13 mouse cellular contexts compared by ENCODE assay signal in genomic region chrX:145454828-145455227, GRCm38 (mm10). TPM values are rescaled to one million over a fixed set of nuclear protein-coding genes. Genes with fewer than 3 reads are reported as not detected.
DNase-seq lines count a peak whose midpoint lies in the region.
"Had no signal": no experiment of that assay in that cellular context is flagged by ENCODE, and none has a peak within 500 bp of the region (broad histone marks: within the 10 kb centered on the region; RNA-seq: fewer than 3 reads in every experiment).

No protein-coding gene starts in this region.

- DNase-seq in gastrocnemius, adult 18-20 months (ENCODE audit: low spot score): peak; percentile 20
- no peak for DNase-seq in gastrocnemius, postnatal 14 days
- peak; percentile 10 for DNase-seq in layer of hippocampus, adult 11-12 months (ENCODE audit: low spot score)
- no peak for DNase-seq in layer of hippocampus, adult 9-10 months (ENCODE audit: low spot score)
- peak; percentile 44 to 49 for DNase-seq in right cerebral cortex, postnatal 10 days (ENCODE audit: low spot score in 2 of 2)
- DNase-seq in right cerebral cortex, postnatal 4 days: no peak
- no peak for DNase-seq in thymus, postnatal 25 days
- DNase-seq: adrenal gland, adult 2 months; cerebellum, adult 9-10 months; heart, postnatal 10 days; kidney, postnatal 14 days; lung, adult 2 months; thymus, adult 2 months had no signal

- intact Hi-C loops in gastrocnemius, postnatal 14 days (cut with DNase I; ENCODE audit: low total_unique reads): no loop called here

RNA-seq across cellular contexts. Expression of gene Amot, which starts 50.2 kb away (rescaled TPM):
- total RNA-seq in gastrocnemius, adult 18-20 months (2021): 100 to 1,000 TPM in 1 of 2 experiments, 10 to 100 TPM in 1; 96.6 to 109 TPM
- total RNA-seq in gastrocnemius, postnatal 14 days (2021): 100 to 1,000 TPM; 152 to 215 TPM

Comparison
In these comparisons a context has a peak if more than half of its experiments do, and no peak if none do; other contexts are left out.
1. DNase-seq: peak in gastrocnemius, adult 18-20 months (single experiment), layer of hippocampus, adult 11-12 months (single experiment) and right cerebral cortex, postnatal 10 days (2 of 2); none in gastrocnemius, postnatal 14 days (single experiment), layer of hippocampus, adult 9-10 months (single experiment), right cerebral cortex, postnatal 4 days (single experiment) and thymus, postnatal 25 days (single experiment).